Mouse (Mus musculus) spleen, adult 18-20 months (tissue): ENCODE data around the gene Mcam.
"Not testable (repeated sequence)": the region's sequence is repeated elsewhere in the genome, so short reads cannot be mapped to it uniquely, and the experiment has no call there.

Experiments used
- DNase-seq, 2 experiments: peaks; one replicate each; pipeline ENCODE4 v3.0.0; 2022; ENCODE audit warnings: mixed read lengths in 2 of 2

The Mcam gene

DNA sequence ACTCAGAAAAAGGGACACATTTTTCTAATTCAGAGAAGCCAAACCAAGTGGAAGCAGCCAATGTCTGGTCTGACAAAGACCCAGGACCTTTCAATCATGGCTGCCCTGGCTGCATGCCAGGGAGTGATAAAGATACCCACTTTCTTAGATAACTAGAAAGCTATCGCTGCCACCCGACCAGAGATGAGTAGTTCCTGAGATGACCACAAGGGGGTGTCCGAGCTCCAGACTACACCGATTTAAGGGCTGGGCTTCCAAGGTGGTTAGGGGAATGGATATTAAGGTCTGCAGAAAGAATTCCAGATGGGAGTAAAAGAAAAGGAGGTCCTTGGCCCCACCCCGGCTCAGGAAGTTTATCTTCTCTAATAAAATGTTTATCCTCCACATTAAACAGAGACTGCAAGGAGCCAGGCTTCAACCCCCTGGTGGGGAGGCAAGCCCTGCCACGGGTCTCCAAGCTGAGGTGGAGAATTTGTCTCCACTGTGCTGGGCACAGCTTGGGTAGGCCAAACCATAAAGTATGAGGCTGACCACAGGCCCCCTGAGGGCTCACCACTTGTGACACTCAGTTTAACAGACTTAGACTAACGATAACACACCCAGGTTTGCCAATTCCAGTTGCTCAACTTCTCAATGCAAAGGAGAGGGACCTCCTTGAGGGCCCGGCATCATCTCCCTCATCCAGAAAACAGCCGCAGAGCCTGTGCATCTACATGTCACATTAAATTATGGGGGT, 24.7 kb upstream of the Mcam start:
- DNase-seq = peak in 1 of 2 experiments; percentile 72

DNA sequence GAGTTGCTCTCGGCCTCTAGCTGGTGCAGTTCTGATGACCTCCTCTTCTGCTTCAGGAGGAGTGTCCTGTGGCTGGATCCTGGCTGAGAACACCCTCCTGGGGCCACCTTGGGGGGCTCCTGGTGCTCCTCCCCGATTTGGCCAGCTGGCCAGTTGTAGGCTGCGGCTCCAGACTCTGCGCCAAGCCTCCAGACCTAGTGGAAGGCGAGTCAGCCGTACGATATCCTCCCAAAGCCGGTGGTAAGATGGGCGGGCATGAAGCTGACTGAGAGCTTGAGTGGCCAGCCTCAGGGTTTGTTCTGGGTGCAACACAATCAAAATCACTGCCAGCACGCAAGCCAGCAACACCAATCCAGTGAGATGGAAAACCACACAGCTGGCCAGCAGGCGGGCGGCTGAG, 22.4 kb upstream of the Mcam start:
- DNase-seq = not testable (repeated sequence)

DNA sequence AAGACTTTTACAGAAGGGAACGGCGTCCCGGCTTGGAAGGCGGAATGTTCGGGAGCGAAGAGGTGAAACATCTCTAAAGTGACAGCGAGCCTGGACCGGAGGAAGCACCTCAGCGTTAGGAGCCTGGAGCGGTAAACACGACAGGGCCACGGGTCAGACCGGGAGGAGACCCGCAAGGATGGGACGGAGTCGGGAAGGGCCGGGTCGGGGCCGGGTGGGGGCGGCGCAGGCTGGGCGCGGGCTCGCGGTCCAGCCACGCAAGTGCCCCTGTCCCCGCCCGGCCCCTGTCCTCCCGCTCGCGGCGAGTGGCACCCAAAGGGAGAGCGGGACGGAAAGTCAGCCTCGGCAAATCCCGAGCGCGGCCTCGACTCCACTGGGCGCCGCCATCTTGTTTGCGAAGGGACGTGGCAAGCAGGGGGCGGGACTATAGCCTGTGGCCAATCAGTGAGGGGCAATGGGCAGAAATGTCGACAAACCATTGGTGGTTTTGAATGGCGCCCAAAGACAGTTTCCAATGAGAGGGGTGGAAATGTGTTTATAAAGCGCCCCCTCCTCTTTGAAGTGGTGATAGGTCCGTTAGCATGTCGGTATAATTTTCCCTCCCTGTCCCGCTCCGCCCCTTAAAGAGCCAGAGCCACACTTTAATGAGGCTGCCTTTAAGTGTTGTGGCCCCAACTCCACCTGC, 21.0 kb upstream of the Mcam start, which contains the start of the genes Gm49380 and Rnf26:
Gene Gm49380, minus strand, starts transcription at position 396 of the 685 bp plus-strand sequence.
Gene Rnf26, minus strand, starts transcription at position 413 of the 685 bp plus-strand sequence.
- DNase-seq = peak; percentile 86 to 92

DNA sequence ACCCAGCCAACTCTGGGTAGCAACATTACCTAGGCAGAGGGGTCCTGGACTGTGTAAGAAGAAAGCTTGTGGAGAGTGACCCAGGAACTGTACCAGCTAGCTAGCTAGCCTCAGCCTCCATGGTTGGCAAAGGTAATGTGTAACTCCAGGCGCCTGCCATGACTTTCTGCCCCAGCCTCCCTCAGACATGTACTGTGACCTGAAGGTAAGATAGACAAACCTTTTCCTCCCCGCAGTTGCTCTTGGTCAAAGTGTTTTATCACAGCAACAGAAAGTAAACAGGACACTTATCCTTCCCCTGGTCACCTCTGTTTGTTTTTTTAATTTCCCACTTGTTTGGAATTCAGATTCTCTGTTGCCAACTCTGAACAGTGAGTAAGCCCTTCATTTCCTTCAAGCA, 19.8 kb upstream of the Mcam start:
- DNase-seq = no peak

DNA sequence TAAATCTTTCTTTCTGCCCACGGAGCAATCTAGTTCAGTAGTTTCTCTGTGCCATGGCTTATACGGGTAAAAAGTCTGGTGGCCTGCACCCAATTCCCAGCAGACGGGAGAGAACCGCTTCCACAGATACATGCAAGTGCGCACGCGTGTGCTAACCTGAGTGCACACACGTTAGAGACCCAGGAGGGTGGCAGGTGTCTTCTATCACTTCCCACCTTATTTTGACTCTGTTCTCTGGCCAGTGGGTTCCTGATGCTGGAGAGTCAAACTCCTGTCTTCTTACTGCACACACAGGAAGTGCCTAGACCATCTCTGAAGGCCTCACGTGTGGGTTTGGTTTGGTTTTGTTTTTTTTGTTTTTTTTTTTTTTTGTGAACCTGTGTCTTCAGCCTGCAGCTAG, 18.7 kb upstream of the Mcam start:
- DNase-seq = no peak

DNA sequence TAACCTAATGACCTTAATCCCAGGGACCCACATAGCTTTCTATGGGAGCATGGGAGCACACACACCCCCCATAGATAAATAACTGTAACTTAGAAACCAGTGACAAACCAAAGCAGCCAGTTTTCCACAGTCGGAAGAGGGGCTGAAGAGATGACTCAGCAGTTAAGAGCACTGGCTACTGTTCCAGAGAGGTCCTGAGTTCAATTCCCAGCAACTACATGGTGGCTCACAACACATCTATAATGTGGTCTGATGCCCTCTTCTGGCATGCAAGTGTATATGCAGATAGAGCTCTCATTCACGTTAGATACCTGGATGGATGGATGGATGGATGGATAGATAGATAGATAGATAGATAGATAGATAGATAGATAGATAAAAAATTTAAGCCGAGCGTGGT, 18.1 kb upstream of the Mcam start:
- DNase-seq = no peak

DNA sequence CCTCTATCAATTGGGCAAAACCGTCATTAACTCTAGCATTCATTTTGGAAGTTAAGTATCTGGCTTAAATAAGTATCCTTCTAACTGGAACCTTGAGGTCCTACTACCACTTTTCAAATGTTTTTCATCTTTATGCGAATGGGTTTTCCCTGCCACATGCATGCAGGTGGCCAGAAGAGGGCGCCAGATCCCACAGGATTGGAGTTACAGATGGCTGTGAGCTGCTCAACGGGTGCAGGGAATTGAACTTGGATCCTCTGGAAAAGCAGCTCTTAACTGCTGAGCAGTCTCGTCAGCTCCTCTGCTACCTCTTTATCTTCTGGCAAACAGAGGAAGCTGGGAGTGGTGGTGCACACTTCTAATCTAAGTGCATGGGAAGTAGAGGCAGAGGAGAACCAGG, 15.3 kb upstream of the Mcam start:
- peak in 1 of 2 experiments; percentile 58 for DNase-seq

DNA sequence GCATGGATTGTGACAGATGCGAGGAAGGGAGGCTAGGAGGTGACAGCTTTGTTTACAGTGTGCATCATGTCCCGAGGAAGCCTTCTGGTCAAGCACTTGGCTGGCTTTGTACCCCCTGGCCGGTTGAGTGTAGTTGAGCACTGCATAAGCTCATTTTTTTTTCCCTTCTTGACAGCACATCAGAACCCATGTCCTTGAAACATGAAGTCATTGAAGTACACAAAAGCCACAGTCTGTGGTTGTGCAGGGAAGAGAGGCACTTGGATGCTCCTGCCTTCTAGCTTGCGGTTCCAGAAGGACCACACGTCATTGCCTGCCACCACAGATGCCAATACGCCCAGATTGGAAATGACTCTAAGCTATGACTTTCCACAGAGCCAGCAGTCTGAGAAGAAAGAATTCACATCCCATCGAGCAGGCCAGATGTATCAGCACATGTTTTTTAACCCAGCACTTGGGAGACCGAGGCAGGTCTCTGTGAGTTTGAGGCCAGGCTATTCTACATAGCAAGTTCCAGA, 14.3 kb upstream of the Mcam start:
- DNase-seq = no peak

DNA sequence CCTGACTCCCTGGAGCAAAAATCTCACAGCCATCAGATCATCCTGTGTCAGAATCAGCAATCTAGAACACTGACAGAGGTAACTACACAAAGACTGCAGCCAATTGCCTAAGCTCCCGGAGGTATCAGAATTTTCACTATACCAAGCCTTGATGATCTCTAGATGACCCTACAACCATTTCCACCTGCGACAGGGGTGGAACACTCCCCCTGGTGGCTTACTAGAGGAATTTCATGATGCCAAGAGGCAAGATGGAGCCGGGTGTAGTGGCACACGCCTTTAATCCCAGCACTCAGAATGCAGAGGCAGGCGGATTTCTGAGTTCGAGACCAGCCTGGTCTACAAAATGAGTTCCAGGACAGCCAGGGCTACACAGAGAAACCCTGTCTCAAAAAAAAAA, 10.0 kb upstream of the Mcam start:
- no peak for DNase-seq

DNA sequence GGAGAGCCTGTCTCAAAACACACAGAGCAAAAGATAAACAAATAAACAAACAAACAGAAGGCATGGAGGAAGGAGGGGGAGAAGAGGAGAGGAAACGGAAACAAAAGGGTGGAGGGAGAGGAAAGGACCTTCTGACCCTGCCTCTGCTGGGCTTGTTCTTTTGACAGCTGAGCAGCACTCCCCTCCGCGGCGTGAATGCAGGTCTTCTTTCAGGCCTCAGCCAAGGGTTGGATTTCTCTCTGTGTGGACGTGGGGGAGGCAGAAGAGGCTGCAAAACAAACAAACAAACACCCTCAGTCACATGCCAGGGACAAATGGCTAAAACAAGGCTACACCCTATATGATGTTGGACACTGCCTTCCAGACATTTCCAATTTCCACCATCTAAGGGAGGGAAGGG, 9.2 kb upstream of the Mcam start:
- no peak for DNase-seq

DNA sequence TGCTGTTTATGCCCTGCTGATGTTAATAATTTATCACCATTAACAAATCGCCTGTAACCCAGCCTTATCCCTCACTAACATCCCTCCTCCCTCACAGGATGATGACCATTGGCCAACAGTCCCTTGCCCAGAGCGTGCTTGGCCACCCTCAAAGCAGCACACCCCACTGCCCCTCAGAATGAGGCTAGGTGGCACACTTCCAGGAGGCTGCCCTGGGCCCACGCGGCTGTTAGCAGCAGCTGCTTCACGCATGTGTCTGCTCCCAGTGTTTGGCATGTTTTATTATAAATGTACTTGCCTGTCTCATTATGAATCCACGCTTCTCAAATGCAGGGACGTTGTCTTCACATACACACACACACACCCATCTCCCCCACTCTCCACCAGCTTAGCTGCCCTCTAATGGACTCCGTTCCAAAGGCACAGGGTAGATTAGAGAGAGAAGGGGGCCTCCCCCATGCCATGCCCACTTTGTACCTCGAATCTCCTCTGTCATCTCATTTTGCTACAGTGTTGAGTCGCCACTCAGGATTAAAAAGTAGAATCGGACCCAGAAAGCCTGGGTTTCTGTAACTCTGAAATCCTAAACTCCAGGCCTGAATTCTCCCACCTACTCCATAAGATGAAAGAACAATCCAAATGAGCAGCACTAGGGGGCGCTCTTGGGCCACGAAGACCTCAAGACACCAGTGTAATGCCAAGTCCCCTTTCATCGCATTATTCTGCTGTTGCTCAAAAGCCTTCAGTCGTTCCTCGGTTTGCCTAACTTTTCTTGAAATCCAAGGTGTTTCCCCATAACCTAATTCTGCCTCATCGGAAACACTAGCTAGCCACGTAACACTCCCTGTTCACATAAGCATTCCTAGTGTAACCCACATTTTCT, 8.5 kb upstream of the Mcam start:
- peak; percentile 60 to 81 for DNase-seq

DNA sequence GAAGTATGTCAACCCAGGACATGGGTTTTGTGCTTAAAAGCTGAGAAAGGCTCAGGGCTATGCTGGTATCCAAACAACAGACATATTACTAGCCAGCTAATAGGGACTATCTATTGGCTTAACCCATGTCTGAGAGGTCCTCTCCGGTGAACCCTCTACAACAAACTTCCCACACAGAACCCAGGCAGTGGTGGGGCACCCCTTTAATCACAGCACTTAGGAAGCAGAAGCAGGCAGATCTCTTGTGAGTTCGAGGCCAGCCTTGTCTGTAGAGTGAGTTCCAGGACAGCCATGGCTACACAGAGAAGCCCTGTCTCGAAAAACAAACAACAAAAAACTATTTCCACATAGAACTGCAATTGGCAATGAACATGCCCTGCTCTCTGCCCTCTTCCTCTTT, 7.5 kb upstream of the Mcam start:
- DNase-seq = no peak

DNA sequence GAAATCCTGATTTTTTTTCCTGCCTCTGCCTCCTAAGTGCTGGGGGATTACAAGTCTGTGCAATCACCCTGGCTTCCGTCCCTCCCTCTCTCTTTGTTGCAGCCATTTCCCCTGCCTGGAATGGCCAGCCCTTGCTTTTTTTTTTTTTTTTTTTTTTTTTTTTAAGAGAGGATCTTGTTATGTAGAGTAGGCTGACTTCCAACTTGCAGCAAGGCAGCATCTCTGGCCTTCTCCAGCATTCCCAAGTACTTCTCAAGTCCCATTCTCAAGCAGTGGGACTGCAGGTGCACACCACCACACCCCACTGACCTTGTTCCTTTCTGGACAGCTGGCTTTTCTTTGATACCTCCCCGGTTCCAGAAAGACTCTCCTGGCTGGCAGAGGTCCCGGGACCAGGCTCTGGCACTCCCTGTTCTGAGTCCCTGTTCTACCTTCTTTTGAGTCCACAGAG, 6.9 kb upstream of the Mcam start:
- DNase-seq = no peak

DNA sequence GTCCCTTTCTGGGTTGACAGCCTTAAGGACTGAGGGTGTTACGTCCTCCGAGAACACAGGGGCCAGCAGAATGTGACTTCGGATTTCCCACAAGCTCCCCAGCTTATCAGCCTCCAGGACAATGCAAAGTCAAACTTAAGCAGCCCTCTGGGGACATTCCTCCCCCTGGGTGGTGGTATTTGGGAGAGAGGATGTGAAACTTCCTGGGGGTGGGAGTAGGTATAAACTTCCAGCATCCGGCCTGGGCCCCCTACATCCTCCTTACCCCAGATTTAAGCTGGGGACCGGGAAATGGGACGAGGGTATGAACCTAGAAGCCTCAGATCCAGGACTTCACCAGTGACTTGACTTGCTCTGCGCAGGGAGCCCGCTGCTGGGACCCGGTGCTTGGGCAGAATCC, 4.6 kb upstream of the Mcam start:
- no peak for DNase-seq

DNA sequence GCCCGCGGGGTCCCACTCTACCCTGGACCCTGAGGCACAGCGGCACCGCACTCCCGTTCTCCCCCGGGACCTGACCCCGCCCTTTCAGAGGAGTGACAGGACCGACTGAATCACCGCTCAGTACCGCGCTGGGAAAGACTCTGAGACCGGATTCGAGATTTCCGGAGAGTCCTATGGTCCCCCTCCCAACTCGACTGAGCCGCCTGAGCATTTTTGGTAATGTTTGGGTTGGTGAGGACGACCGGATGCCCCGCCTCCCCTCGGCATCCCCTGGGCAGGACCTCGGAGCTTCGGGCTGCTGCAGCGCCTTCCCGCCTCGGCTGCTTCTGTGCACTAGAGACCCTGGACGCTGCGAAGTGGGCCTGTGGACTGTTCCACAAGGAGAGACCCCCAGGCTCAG, 4.2 kb upstream of the Mcam start:
- peak; percentile 69 to 71 for DNase-seq

DNA sequence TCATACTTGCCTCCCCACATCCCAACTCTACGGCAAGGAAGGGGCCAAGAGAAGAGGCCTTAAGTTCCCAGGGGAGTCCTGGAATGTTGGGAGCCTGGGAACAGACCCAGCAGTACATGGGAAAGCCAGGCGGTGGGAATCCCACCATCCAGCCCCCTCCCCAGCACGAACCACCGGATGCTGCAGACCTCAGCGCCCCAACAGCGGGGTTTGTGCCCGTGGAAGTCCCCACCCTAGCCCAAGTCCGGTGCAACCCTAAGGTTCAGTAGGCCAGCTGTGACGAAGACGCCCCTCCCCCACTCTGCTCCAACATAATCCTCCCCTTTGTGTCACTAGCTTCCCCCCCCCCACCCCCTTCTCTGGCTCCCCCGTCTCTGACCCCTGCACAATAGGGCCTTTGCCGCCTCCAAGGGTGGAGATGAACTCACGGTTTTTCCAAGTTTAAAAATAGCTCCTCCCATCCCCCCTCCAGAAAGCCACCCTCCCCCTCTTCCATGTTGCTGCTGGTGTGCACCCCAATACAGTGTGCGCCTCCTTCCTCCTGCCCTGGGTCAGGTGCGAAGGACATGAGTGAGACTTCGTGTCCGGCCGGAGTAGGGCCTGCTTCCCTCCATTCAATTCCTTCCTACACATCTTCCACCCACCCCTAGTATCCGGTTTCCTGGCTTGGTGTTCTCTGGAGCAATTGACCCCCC, 3.5 kb upstream of the Mcam start:
- peak; percentile 9 to 25 for DNase-seq

DNA sequence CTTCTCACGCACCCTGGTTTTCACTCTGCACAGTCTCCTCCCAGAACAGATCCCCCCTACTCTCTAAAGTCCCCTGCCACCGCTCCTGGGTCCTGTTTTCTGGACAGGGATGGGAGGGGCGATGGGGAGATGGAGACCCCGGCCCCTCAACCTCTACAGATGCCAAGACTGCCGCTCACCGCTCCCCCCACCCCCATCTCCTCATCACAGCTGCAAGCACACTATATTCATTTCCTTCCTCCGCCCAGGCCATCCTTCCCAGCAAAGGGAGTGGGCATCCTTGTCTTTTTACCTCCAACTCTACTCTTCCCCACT, 3.0 kb upstream of the Mcam start:
- no peak for DNase-seq

DNA sequence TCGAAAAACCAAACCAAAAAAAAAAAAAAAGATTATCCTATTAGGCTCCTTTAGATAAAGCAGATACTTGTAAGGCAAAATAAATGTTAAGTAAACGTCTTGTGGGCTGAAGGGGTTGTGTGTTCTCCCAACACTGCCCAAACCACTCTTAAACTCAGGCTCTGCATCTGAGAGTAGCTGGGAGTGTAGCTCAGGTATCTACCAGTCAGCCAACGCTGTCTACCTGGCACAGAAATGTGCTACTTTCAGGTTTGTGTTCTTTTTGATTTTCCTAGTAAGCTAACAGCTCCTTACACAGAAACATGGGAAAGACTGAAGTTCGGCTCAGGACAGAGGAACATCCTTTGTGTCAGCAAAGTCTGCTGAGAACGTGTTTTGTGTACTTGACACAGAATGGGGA, 2.1 kb upstream of the Mcam start:
- no peak for DNase-seq

DNA sequence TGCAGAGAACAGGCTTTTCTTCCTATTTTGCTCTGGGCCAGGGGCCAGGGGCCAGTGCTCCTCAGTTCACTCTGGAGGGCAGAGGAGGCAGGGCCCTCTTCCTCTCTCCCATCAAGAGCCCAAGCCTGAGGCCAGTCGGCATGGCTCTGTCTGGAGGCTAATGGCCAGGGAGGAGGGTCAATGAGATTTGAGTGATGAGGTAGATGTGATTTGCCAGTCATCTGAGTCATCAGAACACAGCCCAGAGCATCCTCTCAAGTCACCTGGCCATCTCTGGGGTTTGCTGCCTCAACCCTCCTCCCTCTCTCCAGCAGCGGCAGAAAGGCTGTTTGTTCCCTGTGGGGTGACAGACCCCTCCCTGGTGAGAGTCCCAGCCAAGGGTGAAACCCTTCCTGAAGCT, 982 bp upstream of the Mcam start:
- DNase-seq = no peak

DNA sequence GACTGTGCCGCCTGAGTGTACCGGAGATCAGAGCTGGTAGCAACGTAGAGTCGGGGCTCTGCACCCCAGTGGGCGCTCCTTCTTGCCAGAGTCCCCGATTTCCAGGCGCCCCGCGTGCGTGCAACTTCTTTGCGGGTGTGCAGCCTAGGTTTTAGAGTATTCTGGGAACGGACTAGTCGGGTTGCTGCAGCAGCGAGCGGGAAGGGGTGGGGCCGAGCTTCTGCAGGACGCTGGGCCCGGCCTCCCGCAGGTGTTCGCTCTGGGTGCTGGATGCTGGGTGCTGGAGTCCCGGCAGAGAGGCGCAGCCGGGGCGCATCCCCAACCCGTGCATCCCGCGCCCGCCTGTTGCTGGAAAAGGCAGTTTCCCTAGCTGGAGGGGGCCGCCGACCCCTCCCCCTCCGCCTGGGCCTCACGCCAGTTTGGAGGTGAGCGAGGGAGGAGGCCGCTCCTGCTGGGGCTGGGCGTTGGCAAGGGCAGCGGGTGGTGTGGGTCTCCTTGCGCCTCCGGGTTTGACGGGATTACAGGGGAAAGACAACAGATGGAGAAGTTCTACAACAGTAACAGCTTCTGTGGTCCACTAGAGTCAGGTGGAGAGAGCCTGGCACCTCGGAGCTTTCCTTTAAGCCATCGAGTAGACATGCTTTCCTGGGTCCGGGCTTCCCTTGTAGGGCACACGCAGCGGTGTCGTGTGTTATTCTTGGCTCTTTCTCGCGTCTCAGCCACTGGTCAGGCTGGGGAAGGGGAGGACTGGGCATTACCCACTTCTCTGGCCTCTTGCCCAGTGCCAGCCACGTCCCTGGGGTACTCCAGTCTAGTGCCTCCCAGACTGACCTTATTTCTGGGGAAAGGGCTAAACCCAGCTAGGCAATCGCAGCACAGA, 822 bp downstream of the Mcam start:
- DNase-seq = peak in 1 of 2 experiments; percentile 31

DNA sequence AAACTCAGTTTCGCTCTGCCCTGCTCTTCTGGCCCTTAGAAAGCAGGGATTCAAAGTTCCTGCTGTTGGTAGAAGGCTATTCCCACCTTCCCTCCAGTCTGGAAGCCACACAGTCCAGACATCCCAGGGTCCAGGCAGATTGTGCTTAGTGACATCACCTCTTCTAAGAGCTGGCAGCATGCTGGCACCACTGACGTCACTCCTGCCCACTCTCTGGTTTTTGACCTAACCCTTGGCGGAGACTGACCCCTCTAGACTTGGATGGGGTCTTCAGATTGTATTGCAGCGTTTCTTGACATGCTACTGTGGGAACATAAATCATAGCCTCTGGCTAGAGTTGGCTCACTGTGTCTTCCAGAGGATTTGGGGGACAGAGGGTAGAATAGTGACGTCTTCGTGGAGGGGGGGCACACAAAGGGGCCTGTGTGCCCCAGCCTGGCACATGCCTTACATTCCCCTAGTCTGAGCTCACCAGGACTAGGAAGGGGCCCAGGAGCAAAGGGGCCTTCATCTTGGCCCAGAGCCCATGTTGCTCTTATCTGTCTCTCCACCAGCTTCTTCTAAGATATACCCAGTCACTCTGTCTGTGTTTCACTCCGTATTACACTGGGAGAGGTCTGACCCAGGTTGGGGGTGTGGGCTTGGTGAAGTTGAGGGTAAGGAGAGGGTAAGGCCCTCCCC, 1.6 kb downstream of the Mcam start:
- DNase-seq = no peak
